Comparison of ENCODE assay signal across 18 mouse cellular contexts in the genomic region with DNA sequence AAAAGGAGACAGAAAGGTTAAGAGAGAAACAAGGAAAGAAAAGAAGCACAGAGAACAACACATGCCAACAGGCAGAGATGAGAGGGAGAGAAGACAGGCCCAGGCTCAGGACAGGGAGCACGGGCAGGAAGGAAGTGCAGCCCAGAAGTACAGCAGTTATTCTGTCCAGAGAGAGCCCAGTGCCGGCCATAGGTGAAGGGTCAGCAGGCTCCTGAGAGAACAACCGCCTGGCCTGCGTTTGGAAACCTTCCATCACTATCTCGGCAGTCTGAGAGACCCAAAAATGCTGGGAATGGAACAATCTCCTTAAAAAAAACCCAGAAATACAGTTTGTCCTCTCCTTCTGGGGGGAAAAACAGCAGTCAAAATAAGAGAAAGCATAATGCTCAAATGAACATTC. TPM values are rescaled to one million over a fixed set of nuclear protein-coding genes. Genes with fewer than 3 reads are reported as not detected.
DNase-seq lines count a peak whose midpoint lies in the region; ATAC-seq and TF ChIP-seq lines count a peak whose summit lies in the region.
"Had no signal": no experiment of that assay in that cellular context is flagged by ENCODE, and none has a peak within 500 bp of the region (broad histone marks: within the 10 kb centered on the region; RNA-seq: fewer than 3 reads in every experiment).

No protein-coding gene starts in this region.

- H3K36me3 ChIP-seq in kidney, adult 2 months (ENCODE audit: control insufficient read depth, insufficient read depth, low read length): no peaks in the 10 kb centered on the region
- H3K36me3 ChIP-seq: embryonic facial prominence, embryonic 12.5 days; forebrain, embryonic 12.5 days; hindbrain, embryonic 12.5 days had no signal

- DNase-seq in kidney, adult 2 months: peak; percentile 35
- no peak for DNase-seq in kidney, adult 11 months
- DNase-seq in kidney, postnatal 10 days: peak; percentile 35
- no peak for DNase-seq in kidney, adult 18-20 months
- DNase-seq in kidney, postnatal 14 days: peak; percentile 51
- DNase-seq in gastrocnemius, postnatal 14 days: no peak
- DNase-seq: adrenal gland, postnatal 10 days; cerebellum, adult 11-12 months; cerebellum, adult 9-10 months; cerebellum, postnatal 25 days; gastrocnemius, postnatal 10 days; heart, postnatal 4 days had no signal

- no peak overlapping the region for H3K27ac ChIP-seq in kidney, adult 2 months (ENCODE audit: insufficient read depth, low read depth, low read length)
- H3K27ac ChIP-seq: embryonic facial prominence, embryonic 12.5 days; forebrain, embryonic 12.5 days; heart, embryonic 13.5 days; hindbrain, embryonic 12.5 days had no signal

- no peaks in the 10 kb centered on the region for H3K4me1 ChIP-seq in kidney, adult 2 months (ENCODE audit: control insufficient read depth, insufficient read depth, low read length)
- H3K4me1 ChIP-seq: embryonic facial prominence, embryonic 12.5 days had no signal

- no peak for TF ChIP-seq CTCF in kidney, adult 2 months (conservative IDR thresholded peaks at IDR 0.05; ENCODE audit: insufficient read depth, insufficient read length, low read depth, low read length)

- no peak for ATAC-seq in erythroblast, adult 5-6 weeks (replicated peaks; ENCODE audit: low FRiP score, poor library complexity, severe bottlenecking)
- ATAC-seq: forebrain, embryonic 16.5 days had no signal

- TF ChIP-seq POLR2A in kidney, adult 2 months (IDR thresholded peaks at IDR 0.05; ENCODE audit: low read depth, low read length): no peak

- 52% methylated on average over 5 of the region's 5 CpGs for WGBS in kidney, adult 2 months

- intact Hi-C loops in gastrocnemius, postnatal 14 days (cut with DNase I; ENCODE audit: low total_unique reads): no loop called here

- H3K4me3 ChIP-seq in kidney, adult 2 months (ENCODE audit: insufficient read depth, low read depth, low read length): no peak overlapping the region
- H3K4me3 ChIP-seq: embryonic facial prominence, embryonic 12.5 days; forebrain, embryonic 12.5 days; heart, embryonic 13.5 days; hindbrain, embryonic 12.5 days had no signal

- H3K27me3 ChIP-seq in kidney, adult 2 months (replicated peaks; ENCODE audit: control insufficient read depth, insufficient read depth, low read length): no peaks in the 10 kb centered on the region
- H3K27me3 ChIP-seq: embryonic facial prominence, embryonic 12.5 days; forebrain, embryonic 12.5 days; heart, embryonic 13.5 days; hindbrain, embryonic 12.5 days had no signal

RNA-seq across cellular contexts. Expression of gene Akap7, which starts 50.2 kb away (rescaled TPM):
- polyA plus RNA-seq in kidney, adult 2 months (2012; rRNA removed): 9.8 and 11.9 TPM in 2 replicates
- 162 and 177 TPM in 2 replicates for total RNA-seq in erythroblast, adult 5-6 weeks (2015; ENCODE audit: low replicate concordance)
- 292 and 295 TPM in 2 replicates for total RNA-seq in erythroblast, adult 5-6 weeks (2017; ENCODE audit: low replicate concordance)
- 10 to 100 TPM; 36.8 to 41.5 TPM for total RNA-seq in gastrocnemius, postnatal 14 days (2021)

Comparison
In these comparisons a context has a peak if more than half of its experiments do, and no peak if none do; other contexts are left out.
1. DNase-seq: peak in kidney, adult 2 months (single experiment), kidney, postnatal 10 days (single experiment) and kidney, postnatal 14 days (single experiment); none in kidney, adult 11 months (single experiment), kidney, adult 18-20 months (single experiment) and gastrocnemius, postnatal 14 days (single experiment).